Mouse (Mus musculus): ENCODE measurements around the gene Slc2a6.

Gene Slc2a6

DNA sequence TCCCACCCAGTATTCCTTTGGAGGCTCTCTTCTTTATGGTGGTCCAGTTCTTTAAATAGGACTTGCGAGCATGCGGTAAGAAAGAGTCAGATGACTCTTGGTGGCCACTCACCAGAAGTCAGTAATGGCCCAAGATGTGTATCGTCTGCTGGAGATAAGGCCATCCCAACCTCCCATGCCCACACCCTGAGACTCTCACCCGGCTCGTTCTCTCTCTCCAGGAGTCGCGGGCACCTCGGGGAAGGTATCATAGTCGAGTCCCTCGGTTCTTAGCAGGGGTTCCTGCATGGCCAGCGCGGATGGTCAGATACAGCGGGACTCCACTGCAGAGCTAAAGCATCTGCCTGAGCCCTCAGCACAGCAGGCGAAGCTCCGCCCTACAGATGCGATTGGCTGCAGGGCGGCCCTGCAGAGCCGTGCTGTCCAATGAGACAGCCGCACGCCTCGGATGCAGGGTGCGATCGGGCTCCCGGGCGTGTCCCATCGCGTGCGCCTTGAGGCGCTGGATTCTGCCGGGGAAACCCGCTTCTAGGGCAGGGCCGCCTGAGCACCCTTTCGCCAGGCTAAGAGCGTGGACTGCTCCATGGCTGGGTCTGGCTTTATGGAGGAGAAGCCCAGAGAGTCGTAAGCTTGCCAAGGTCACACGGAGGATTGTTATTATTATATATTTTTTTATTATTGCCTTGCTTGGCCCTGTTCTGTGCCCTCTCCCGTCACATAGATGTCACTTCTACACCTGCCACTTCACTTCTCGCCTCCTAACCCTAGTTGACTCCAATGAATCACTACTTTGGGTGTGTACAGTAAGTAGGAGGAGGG, at the start of gene Slc2a6:
TSS of gene Slc2a6 (minus strand) at position 381 of the 819 bp plus-strand sequence.
- peak; percentile 81 for DNase-seq (ENCODE audit: extremely low spot score, low spot score)

GRCm38 (mm10) chr2:27075485-27075884, 47.7 kb upstream of the Slc2a6 start:
- no peak for DNase-seq (ENCODE audit: extremely low spot score, low spot score)

- no peak for DNase-seq (ENCODE audit: extremely low spot score, low spot score)
Observed at GRCm38 (mm10) chr2:27074804-27075203, 47.0 kb upstream of the Slc2a6 start.

GRCm38 (mm10) chr2:27073407-27073806, 45.6 kb upstream of the Slc2a6 start:
- DNase-seq (ENCODE audit: extremely low spot score, low spot score), result no peak

DNA sequence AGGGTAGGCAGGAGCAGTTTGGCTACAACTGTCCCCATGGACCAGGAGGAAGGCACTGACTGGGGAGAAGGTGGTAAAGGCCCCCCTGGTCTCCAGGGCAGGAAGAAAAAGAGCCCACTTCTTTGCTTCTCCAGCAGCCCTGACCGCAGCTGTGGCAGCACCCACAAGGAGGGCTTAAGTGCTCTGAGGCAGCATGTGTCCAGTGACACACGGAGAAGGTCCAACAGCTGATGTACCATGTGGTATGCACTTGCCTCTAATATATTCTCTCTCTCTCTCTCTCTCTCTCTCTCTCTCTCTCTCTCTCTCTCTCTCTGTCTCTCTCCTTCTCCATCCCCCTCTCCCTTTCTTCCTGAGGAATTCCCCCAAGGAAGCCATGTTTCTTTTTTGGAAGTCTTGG, 44.2 kb upstream of the Slc2a6 start, which contains the start of gene Mymk:
TSS of gene Mymk (minus strand) at position 202 of the 400 bp plus-strand sequence.
- no peak for DNase-seq (ENCODE audit: extremely low spot score, low spot score)

DNA sequence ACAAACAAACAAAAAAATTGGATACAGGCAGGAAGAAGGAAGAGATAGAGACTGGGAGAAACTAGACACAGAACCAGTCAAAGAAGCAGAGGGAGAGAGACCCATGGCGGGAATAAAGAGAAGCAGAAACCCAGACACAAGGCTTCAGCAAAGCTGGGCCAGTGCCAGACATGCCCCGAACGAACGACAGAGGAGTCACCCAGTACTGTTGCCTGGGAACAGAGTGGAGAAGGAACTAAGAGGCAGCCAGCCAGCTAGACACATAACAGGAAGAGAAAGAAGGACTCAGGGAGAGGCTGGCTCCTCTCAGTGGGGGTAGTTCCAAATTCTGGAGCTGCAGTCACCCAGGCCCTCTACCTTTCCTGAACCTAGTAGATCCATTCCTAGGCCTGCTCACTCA, 43.3 kb upstream of the Slc2a6 start:
- no peak for DNase-seq (ENCODE audit: extremely low spot score, low spot score)

GRCm38 (mm10) chr2:27070247-27070813, 42.5 kb upstream of the Slc2a6 start:
- DNase-seq (ENCODE audit: extremely low spot score, low spot score), result no peak

- DNase-seq (ENCODE audit: extremely low spot score, low spot score), result no peak
Observed at GRCm38 (mm10) chr2:27069646-27070045, 41.8 kb upstream of the Slc2a6 start.

- no peak for DNase-seq (ENCODE audit: extremely low spot score, low spot score)
Observed at GRCm38 (mm10) chr2:27067996-27068395, 40.2 kb upstream of the Slc2a6 start.

DNA sequence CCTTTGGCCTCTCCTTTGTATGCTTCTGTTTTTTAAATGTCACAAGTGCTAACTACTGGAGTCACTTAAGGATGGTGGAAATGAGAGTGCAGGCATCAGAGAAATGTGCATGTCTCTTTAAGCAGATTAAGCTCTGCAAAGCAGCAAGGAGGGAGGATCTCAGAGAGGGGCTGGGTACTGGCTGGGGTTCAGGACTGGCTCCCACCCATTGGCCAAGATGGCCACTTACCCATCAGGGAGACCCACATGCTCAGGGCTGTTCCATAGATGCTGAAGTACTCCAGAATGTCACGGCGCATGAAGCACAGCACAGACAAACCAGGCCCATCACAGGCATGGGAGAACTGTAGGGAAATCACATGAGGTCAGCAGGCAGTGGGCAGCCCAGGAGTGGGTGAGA, 39.3 kb upstream of the Slc2a6 start:
- no peak for DNase-seq (ENCODE audit: extremely low spot score, low spot score)

DNA sequence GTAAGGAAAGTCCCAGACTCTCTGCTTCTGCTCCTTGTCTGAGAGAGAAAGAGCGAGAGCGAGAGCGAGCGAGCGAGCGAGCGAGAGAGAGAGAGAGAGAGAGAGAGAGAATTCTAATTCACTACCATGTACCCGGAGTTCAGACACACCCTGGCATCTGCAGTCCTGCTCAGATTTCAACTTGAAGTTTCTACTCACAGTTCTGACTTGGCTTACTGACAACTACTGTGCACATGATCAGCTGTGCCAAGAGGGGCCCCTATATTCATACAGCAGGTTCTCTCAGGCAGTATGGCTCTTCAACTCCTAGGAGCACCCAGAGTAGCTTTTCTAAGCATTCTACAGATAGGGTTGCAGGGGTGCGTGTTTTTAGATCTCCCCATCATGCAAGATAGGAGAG, 31.4 kb upstream of the Slc2a6 start:
- DNase-seq (ENCODE audit: extremely low spot score, low spot score), result no peak

DNA sequence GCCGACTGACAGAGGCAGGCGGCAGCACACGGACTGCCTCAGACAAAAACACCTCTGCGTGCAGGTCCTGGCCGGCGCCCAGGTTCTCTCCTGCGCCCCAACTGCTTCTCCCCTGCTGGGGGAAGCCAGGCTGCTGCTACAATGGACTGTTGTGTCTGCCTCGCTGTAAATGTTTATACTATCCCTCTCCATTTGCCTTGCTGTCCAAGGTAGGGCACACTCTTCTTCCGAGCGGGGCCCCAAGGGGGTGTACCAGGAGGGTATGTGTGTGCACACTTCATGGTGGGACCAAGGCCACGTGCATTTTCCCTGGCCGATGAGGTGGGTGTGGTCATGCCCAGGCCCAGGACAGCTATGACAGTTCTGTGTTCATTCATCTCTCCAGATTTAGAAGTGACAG, 31.0 kb upstream of the Slc2a6 start:
- DNase-seq (ENCODE audit: extremely low spot score, low spot score), result no peak

GRCm38 (mm10) chr2:27058251-27058650, 30.5 kb upstream of the Slc2a6 start:
- DNase-seq (ENCODE audit: extremely low spot score, low spot score), result no peak

- DNase-seq (ENCODE audit: extremely low spot score, low spot score), result no peak
Observed at GRCm38 (mm10) chr2:27049408-27049807, 21.6 kb upstream of the Slc2a6 start.

DNA sequence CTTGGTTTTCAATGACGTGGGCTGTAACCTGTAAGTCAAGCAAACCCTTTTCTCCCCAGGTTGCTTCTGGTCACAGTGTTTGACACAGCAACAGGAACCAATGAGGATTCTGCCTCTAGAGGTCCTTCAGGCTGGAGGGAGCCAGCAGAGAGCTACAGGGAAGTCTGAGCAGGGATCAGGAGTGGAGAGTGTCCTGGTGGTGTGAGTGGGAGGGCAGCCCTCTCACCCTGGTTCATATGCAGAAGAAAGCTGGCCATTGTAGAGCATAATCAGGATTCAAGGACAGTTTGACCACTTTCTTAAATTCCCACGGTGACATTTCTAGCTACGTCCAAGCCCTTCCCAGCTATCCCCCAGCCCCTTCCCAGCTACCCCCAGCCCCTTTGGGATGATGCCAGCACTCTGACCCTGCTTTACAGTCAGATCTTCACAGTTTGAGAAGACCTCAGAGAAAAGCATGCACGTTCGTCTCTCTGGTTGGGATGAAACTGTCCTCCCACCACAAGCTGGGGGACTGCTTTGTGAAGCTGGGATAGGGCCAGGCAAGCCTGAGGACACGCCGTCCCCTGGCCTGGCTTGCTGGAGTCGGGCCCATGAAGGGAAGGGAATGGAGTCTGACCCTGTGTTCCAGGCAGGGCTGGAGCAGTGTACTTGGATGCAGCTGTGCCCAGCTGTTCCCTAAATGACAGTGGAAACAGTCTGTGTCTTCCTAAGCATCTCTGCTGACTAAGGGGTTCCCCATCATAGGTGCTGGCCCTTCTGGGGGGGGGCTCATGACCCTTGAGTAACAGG, 18.4 kb upstream of the Slc2a6 start:
- no peak for DNase-seq (ENCODE audit: extremely low spot score, low spot score)

- no peak for DNase-seq (ENCODE audit: extremely low spot score, low spot score)
Observed at GRCm38 (mm10) chr2:27044641-27045040, 16.8 kb upstream of the Slc2a6 start.

DNA sequence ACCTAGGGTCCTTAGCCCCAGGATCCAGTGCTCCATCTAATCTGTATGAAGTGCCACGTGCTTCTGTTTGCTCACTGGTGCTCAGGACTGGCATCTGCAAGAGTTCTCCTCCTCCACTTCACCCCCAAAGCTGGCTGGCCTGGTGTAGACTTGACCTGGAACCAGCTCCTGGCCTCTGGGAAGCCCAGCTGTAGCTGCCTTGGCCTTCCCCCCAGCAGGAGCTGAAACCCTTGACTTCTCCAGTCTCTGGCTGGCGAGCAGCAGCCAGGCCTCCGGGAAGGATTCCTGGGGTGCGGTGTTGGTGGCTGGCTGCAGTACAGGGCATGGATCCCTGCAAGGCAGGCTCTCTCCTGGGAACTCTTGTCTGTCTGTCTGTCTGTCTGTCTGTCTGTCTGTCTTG, 16.4 kb upstream of the Slc2a6 start:
- DNase-seq (ENCODE audit: extremely low spot score, low spot score), result no peak

GRCm38 (mm10) chr2:27043461-27043860, 15.7 kb upstream of the Slc2a6 start:
- peak; percentile 78 for DNase-seq (ENCODE audit: extremely low spot score, low spot score)

DNA sequence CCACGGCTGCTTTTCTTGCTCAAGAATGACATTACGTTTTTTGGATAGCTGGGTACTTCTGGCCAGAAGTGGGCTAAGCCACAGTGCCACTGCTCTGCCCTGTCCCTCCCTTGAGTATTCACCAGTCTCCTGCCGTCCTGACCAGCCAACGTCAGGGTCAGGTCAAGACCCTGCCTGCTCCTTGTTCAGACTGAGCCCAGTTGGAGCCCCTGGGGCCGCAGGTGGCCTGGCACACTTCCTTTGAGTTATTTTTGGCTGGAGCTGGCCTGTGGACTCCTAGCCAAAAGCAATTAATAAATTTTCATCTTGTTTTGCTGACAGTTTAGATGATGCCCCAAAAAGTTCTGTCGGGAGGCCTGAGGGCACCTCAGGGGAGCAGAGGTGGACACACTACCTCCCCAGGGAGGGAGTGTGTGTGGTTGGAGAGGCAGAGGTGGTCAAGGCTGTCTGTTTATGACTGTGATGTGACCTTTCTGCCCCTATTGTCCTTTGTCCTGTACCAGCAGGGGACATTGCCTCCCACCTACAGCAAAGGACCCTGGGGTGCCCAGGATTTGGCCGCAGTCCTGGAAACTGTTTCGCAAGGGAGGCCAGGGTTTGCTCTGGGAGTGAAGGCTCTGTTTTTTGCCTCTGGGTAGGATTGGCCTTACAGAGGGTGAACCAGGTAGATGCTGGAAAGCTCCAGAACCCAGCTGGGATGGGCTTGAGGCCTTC, 14.5 kb upstream of the Slc2a6 start:
- DNase-seq (ENCODE audit: extremely low spot score, low spot score), result no peak

- no peak for DNase-seq (ENCODE audit: extremely low spot score, low spot score)
Observed at GRCm38 (mm10) chr2:27039286-27039685, 11.5 kb upstream of the Slc2a6 start.

DNA sequence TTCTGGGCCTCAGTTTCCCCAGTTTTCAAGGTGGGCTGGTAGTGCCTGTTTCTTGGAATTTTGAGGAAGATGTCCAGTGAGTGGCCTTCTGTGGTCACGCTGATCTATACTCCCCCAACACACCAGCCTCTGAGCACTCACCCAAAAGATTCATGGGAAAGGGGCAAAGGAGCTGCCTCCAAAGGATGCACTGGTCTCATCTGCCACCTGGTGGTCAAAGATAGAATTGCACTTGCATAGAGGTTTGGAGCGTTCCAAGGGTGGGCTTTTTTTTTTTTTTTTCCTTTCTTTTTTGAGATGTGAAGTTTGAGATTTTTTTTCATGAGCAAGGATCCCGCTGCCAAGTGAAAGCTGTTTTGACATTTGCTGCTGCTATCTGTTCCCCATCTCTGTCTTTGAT, 10.8 kb upstream of the Slc2a6 start:
- DNase-seq (ENCODE audit: extremely low spot score, low spot score), result peak; percentile 75

- no peak for DNase-seq (ENCODE audit: extremely low spot score, low spot score)
Observed at GRCm38 (mm10) chr2:27037008-27037407, 9.2 kb upstream of the Slc2a6 start.

Data from neural tube, embryonic 10.5 days (tissue).